Mouse (Mus musculus): ENCODE results near the gene Zfp956.

Gene Zfp956

GRCm38 (mm10) chr6:47953191-47953726 is at the start of gene Zfp956:
Gene Zfp956 (plus strand): TSS chr6:47953390.
- DNase-seq (ENCODE audit: low spot score), result peak; percentile 93

GRCm38 (mm10) chr6:47903587-47903986 is 49.6 kb upstream of the Zfp956 start:
- DNase-seq (ENCODE audit: low spot score), result no peak

- no peak for DNase-seq (ENCODE audit: low spot score)
Measured at GRCm38 (mm10) chr6:47904361-47904760, 48.8 kb upstream of the Zfp956 start.

GRCm38 (mm10) chr6:47904917-47905695 is 48.1 kb upstream of the Zfp956 start:
- DNase-seq (ENCODE audit: low spot score), result no peak

- DNase-seq (ENCODE audit: low spot score), result no peak
Measured at GRCm38 (mm10) chr6:47906326-47906725, 46.9 kb upstream of the Zfp956 start.

- no peak for DNase-seq (ENCODE audit: low spot score)
Measured at GRCm38 (mm10) chr6:47909007-47909406, 44.2 kb upstream of the Zfp956 start.

GRCm38 (mm10) chr6:47911650-47912049 is 41.5 kb upstream of the Zfp956 start:
- no peak for DNase-seq (ENCODE audit: low spot score)

GRCm38 (mm10) chr6:47912991-47913390 is 40.2 kb upstream of the Zfp956 start:
- DNase-seq (ENCODE audit: low spot score), result no peak

GRCm38 (mm10) chr6:47917051-47917450 is 36.1 kb upstream of the Zfp956 start:
- no peak for DNase-seq (ENCODE audit: low spot score)

- no peak for DNase-seq (ENCODE audit: low spot score)
Measured at GRCm38 (mm10) chr6:47918768-47919274, 34.4 kb upstream of the Zfp956 start.

- peak; percentile 21 for DNase-seq (ENCODE audit: low spot score)
Measured at GRCm38 (mm10) chr6:47919646-47920446, 33.3 kb upstream of the Zfp956 start.

- peak; percentile 93 for DNase-seq (ENCODE audit: low spot score)
Measured at GRCm38 (mm10) chr6:47920447-47921340, 32.5 kb upstream of the Zfp956 start, which contains the start of gene Zfp212. Gene Zfp212 (plus strand): TSS chr6:47920476.

GRCm38 (mm10) chr6:47942461-47942860 is 10.7 kb upstream of the Zfp956 start:
- no peak for DNase-seq (ENCODE audit: low spot score)

- DNase-seq (ENCODE audit: low spot score), result peak; percentile 80
Measured at GRCm38 (mm10) chr6:47943021-47943691, 10.0 kb upstream of the Zfp956 start.

GRCm38 (mm10) chr6:47943721-47944120 is 9.5 kb upstream of the Zfp956 start:
- peak; percentile 23 for DNase-seq (ENCODE audit: low spot score)

- DNase-seq (ENCODE audit: low spot score), result no peak
Measured at GRCm38 (mm10) chr6:47947388-47947787, 5.8 kb upstream of the Zfp956 start.

- DNase-seq (ENCODE audit: low spot score), result no peak
Measured at GRCm38 (mm10) chr6:47954425-47954824, 1.2 kb downstream of the Zfp956 start.

GRCm38 (mm10) chr6:47957816-47958215 is 4.6 kb downstream of the Zfp956 start:
- DNase-seq (ENCODE audit: low spot score), result no peak

- DNase-seq (ENCODE audit: low spot score), result no peak
Measured at GRCm38 (mm10) chr6:47960685-47961421, 7.7 kb downstream of the Zfp956 start.

- DNase-seq (ENCODE audit: low spot score), result no peak
Measured at GRCm38 (mm10) chr6:47963051-47963450, 9.9 kb downstream of the Zfp956 start.
